Mouse (Mus musculus) cerebellum, adult 11-12 months (tissue): ENCODE results near the gene Agbl5.

Experiments used
- DNase-seq: peaks from one replicate; pipeline ENCODE4 v3.0.0; 2022

The Agbl5 gene

GRCm38 (mm10) chr5:30954556-30954955, 66.1 kb downstream of the Agbl5 start:
- no peak for DNase-seq

- no peak for DNase-seq
These were observed 67.3 kb downstream of the Agbl5 start for GRCm38 (mm10) chr5:30955751-30956150.
